Mouse (Mus musculus) megakaryocyte, embryonic 14.5 days (primary cell): ENCODE results near the gene Sp4.

Experiments
- FLI1 ChIP-seq: IDR thresholded peaks from 2 replicates; pipeline ENCODE4 v1.6.1; 2012; ENCODE audit warnings: low read length, inconsistent platforms, mixed read lengths
- GATA1 ChIP-seq: IDR thresholded peaks from 3 replicates; pipeline ENCODE4 v1.6.1; 2012; ENCODE audit warnings: mixed read lengths, low read length, inconsistent platforms, borderline replicate concordance

DNA sequence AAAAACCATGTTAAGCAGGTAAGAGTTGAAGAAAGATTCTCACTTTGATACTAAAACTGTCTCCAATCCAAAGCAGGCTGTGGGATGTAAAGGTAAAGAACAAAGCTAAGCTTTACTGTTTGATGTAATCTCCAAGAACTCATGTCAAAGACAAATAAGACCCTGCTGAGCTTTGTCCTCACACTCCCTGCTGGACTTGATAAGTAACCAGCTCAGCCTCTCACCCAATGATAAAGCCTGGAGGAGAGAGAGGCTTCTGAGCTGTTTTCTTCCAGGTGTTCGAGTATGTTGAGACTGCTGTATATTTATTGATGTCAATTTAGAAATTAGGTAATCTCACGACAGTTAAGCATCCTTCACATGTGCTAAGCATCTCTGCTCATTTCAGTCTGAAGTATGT lies 113.6 kb downstream of the Sp4 start:
- no peak for TF ChIP-seq GATA1
- TF ChIP-seq FLI1, result no peak
